Mouse (Mus musculus) embryo, embryonic 9.5 days (tissue): Measurements from ENCODE around the gene H1f0.

Experiments
- DNase-seq: peaks from one replicate; pipeline ENCODE4 v3.0.0-alpha.2; 2017; ENCODE audit errors: extremely low spot score

H1f0 gene

DNA sequence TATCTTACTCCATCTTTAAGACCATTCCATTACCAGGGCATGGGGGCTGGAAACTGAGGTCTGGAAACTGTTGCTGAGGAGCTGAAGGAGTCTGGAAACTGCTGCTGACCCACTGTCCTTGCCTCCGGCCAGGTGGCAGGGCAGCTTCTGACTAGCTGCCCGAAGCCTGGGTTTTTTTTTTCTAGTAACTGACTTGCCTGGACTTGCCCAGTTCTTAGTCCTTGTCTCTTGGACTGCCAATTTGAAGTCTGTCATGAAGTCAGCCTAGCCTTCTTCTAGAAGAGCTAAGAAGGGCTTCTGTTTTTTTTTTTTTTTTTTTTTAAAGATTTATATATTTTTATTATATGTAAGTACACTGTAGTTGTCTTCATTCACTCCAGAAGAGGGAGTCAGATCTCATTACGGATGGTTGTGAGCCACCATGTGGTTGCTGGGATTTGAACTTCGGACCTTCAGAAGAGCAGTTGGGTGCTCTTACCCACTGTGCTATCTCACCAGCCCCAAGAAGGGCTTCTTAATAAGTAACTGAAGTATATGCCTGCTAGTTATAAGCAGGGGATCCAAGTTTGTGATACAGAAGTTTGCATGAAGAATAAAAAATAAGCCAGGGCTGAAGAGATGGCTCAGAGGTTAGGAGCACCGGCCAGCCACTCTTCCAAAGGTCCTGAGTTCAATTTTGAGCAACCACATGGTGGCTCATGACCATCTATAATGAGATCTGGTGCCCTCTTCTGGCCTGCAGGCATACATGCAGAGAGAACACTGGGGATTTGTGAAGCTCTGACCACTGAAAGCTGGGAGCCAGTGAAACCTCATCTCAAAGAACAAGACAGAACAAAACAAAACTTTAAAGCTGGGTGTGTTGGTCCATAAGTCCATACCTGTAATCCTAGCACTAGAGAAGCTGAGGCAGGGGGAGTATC, 43.1 kb downstream of the H1f0 start:
- DNase-seq = peak; percentile 38

DNA sequence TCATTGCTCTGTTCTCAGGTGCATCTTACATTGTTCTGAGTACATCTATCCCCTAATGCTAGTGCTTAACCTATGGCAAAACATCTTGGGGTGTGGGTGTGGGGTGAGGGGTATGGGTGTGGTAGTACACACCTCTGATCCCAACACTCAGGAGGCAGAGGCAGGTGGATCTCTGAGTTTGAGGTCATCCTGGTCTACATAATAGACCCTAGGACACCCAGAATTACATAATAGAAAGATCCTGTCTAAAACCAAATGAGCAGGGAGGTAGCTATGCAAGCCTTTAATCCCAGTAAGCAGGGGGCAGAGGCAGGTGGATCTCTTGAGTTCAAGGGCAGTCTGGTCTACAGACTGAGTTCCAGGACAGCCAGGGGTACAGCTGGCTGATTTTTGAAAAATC, 45.5 kb downstream of the H1f0 start:
- DNase-seq = no peak

DNA sequence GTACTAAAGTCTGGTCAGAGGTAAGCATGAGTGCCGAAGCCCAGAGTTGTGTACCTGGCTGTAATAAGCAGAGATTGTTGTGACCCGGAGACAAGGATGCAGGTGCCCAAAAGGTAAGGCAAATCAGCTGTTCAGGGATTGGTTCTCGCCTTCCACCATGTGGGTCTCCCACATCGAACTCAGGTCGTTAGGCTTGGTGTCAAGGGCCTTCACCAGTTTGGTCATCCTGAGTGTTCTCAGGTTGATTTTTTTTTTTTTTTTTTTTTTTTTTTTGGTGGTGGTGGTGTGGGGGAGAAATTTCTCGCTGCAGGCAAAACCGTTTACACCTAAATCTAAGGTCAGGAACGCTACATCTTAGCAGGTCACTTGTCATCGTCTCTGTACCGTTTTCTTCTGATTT, 46.2 kb downstream of the H1f0 start:
- DNase-seq = no peak

DNA sequence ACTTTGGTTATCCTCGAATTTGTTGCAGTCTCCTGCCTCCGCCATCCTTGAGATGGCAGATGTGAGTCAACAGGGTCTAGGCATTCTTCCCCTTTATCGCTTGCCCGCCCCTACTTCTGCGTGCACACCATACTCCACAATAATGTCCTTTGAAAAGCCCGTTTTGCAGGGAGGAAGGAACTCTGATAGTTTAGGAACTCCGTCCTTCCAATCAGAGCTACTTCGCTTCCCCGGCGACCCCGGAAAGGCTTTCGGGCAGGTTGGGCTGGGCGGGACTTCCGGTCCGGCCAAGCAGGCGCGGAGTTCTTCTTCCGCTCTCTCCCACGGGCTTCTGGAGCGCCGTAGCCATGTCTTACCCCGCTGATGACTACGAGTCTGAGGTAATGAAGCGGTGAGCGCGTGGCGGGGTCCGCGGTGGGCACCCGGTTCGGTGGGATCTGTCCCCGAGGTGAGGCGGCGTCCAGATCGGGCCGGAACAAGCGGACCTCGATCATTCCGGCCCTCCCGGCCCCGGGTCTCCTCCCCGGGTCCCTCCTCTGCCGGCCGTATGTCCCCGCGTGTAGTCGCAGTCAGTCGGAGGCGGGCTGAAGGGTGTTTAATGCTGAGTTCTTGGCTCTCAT, 46.8 kb downstream of the H1f0 start, which contains the start of gene Eif3l:
Gene Eif3l (plus strand): TSS at position 267 of the 620 bp plus-strand sequence.
- DNase-seq = peak; percentile 90

DNA sequence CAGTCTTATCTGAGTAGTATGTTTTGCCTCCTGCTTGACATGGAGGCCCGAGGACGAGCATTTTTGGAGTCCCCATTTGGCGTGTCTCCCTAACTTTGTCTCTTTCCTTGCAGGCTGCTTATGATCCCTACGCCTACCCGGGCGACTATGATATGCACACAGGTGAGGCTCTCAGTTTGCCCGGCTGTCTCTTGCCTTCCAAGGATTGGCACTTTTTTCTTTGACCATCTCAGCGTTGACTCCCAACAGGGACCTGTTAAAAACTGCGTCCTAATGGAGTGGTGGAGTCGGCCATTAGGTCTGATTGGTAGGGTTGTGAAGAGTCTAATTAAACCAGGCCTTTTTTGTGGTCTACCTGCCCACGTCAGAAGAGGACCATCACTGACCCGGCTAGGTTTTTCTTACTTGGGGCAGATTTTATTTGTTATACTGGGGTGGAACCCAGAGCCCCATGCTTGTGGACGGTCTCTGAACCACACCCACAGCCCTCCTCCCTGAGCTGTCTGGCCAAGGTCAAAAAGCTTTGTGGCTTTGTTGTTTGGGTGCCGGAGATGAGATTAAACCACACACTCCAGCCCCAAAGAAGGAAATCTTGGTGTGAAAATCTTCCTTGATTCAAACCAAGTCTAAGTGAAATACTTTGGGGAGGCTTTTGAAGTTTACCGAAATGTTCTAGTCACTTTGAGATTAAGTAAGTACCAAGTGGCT, 47.6 kb downstream of the H1f0 start:
- no peak for DNase-seq

DNA sequence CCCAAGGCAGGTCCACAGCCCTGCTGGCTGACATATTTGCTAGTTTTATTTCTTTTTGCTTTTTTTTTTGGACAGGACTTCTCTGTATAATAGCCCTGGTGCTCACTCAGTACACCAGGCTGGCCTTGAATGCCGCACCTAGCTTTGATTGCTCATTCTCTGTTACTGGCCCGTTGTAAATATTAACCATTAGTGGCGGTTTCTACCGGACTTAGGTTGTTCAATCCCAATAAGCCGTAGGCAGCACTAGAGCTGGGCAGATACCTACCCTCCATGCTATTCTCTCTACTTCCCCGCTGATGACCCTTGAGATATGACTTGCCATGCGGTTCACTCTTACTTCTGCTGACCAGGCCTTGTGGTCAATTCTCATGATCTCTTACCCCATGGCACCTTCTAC, 51.3 kb downstream of the H1f0 start:
- no peak for DNase-seq
